Mouse (Mus musculus): ENCODE results near the gene Efs. TPM values are rescaled to one million over a fixed set of nuclear protein-coding genes. Genes with fewer than 3 reads are reported as not detected.
"Not testable (repeated sequence)": the region's sequence is repeated elsewhere in the genome, so short reads cannot be mapped to it uniquely, and the experiment has no call there.

Gene Efs
- 5.5 and 6.7 TPM in 2 replicates for polyA plus RNA-seq (2014; fragmentation: Nextera tagmentation; extraction: Ambion mirVana)

- WGBS = 5% methylated on average over 56 of the region's 57 CpGs
- peak within 1 kb of the TSS; percentile 81 for H3K4me2 ChIP-seq
- H3K27me3 ChIP-seq (replicated peaks; ENCODE audit: control insufficient read depth, insufficient read depth, low read length) = peaks cover 46% of the 10 kb centered on the region
- H3K9me3 ChIP-seq (ENCODE audit: control insufficient read depth, low read length) = peaks cover 4% of the 10 kb centered on the region; the same call in 1 of the 2 replicates
- H3K27ac ChIP-seq (ENCODE audit: low read depth, low read length) = peak within 1 kb of the TSS; percentile 73
- H3K4me1 ChIP-seq (replicated peaks; ENCODE audit: control insufficient read depth, insufficient read depth, low read length) = peaks cover 3% of the 10 kb centered on the region; the same call in 1 of the 2 replicates
- ATAC-seq (replicated peaks; ENCODE audit: low FRiP score) = peak; percentile 35
- no peaks in the 10 kb centered on the region for H3K36me3 ChIP-seq (ENCODE audit: control insufficient read depth, insufficient read depth, low read length)
- DNase-seq (ENCODE audit: low spot score) = peak; percentile 54
- peak within 1 kb of the TSS; percentile 51 for H3K4me3 ChIP-seq (ENCODE audit: low read depth, low read length)
- peak within 1 kb of the TSS; percentile 65 for H3K9ac ChIP-seq (ENCODE audit: low read depth, low read length)
Measured at GRCm38 (mm10) chr14:54925349-54926342, at the start of gene Efs. TSS of gene Efs (minus strand) at chr14:54926126.

DNA sequence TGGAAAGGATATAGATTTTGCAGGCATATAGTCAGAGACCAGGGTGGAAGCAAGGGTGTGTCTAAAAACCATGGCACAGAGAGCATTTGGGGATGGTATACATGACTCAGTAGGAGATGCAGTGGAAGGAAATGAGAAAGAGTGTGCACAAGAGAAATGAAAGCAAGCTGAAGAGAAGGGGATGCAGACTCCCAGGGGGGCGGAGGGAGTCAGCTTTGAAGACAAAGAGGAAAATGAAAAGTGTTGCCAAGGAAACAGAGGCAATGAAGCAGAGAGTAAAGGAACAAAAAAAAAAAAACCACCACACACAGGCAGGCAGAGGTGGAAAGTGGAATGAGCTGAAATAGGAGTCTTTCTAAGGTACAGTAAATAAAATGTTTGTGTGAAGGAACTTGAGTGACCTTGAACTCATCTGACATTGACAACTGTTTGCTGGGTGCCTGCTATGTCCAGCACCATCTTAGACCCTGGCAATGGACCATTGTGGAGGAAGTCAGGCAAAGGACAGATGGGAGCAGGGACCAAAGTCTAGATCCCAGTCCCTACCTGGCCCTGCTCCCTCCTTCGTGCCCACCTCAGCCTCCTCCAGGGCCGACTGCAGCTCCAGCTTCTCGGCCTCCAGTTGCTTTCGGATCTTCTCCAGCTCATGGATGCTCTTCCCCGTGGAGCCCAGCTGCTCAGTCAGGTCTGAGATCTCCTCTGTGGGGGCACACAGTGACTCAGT is 48.3 kb upstream of the Efs start:
- H3K27me3 ChIP-seq (replicated peaks; ENCODE audit: control insufficient read depth, insufficient read depth, low read length) = peaks cover 3% of the 10 kb centered on the region; the same call in 1 of the 2 replicates
- 69% methylated on average over 6 of the region's 6 CpGs for WGBS
- H3K4me2 ChIP-seq = no peak overlapping the region
- H3K9ac ChIP-seq (ENCODE audit: low read depth, low read length) = no peak overlapping the region
- no peaks in the 10 kb centered on the region for H3K4me1 ChIP-seq (replicated peaks; ENCODE audit: control insufficient read depth, insufficient read depth, low read length)
- ATAC-seq (replicated peaks; ENCODE audit: low FRiP score) (no peak), DNase-seq (ENCODE audit: low spot score) (no peak)
- H3K36me3 ChIP-seq (ENCODE audit: control insufficient read depth, insufficient read depth, low read length) = no peaks in the 10 kb centered on the region
- no peak overlapping the region for H3K4me3 ChIP-seq (ENCODE audit: low read depth, low read length)
- no peaks in the 10 kb centered on the region for H3K9me3 ChIP-seq (ENCODE audit: control insufficient read depth, low read length)
- H3K27ac ChIP-seq (ENCODE audit: low read depth, low read length) = no peak overlapping the region

GRCm38 (mm10) chr14:54972786-54973185 is 46.9 kb upstream of the Efs start:
- not testable (repeated sequence) for H3K27me3 ChIP-seq (replicated peaks; ENCODE audit: control insufficient read depth, insufficient read depth, low read length); H3K9ac ChIP-seq (ENCODE audit: low read depth, low read length); H3K4me3 ChIP-seq (ENCODE audit: low read depth, low read length); H3K4me2 ChIP-seq; ATAC-seq (replicated peaks; ENCODE audit: low FRiP score); DNase-seq (ENCODE audit: low spot score); H3K27ac ChIP-seq (ENCODE audit: low read depth, low read length); H3K9me3 ChIP-seq (ENCODE audit: control insufficient read depth, low read length); H3K36me3 ChIP-seq (ENCODE audit: control insufficient read depth, insufficient read depth, low read length); H3K4me1 ChIP-seq (replicated peaks; ENCODE audit: control insufficient read depth, insufficient read depth, low read length)
- WGBS = 83% methylated on average over 9 of the region's 11 CpGs

DNA sequence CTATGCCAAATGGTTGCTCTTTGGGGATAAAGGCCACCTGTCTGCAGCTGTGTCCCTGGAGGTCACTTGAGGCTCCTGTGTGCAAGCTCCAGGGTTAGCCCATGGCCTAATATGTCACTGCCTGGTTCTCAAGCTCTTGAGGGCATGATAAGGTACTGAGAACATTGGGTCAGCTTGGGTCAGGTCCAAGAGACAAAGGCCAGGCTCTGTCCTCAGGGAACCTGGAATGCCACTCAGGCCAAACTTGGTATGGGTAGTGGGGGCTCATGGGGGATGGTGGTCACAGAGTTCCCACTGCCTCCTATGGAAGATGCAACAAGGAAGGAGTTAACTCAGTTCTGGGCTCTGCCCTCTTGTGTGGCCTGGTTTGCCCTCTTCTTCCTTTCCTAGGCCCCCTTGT is 42.4 kb upstream of the Efs start:
- ATAC-seq (replicated peaks; ENCODE audit: low FRiP score) = no peak

DNA sequence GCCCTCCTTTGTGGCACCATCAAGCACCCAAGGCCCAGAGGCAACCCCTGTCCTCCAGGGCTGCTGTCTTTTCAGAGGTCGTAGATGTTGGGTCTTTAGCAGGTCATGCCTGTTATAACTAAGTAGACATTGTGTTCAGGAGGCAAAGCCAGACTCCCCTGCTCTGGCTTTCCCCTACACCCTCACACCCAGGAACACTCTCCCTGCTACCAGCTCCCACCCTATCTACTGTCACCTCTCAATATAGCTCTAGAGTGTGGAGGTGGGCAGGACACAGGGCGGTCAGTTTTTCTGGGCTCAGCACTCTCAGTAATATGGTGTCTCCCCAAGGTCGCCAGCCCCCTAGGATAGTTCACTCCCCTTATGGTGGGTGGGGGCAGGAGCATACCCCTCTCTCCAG is 41.9 kb upstream of the Efs start:
- Histone ChIP-seq H3K4me3 (ENCODE audit: low read depth, low read length) (no peak overlapping the region), H3K9me3 (ENCODE audit: control insufficient read depth, low read length) (no peaks in the 10 kb centered on the region), H3K4me1 (replicated peaks; ENCODE audit: control insufficient read depth, insufficient read depth, low read length) (no peaks in the 10 kb centered on the region), H3K36me3 (ENCODE audit: control insufficient read depth, insufficient read depth, low read length) (no peaks in the 10 kb centered on the region), H3K27me3 (replicated peaks; ENCODE audit: control insufficient read depth, insufficient read depth, low read length) (peaks cover 3% of the 10 kb centered on the region; the same call in 1 of the 2 replicates), H3K9ac (ENCODE audit: low read depth, low read length) (no peak overlapping the region), H3K4me2 (no peak overlapping the region), H3K27ac (ENCODE audit: low read depth, low read length) (no peak overlapping the region)
- WGBS = 82% methylated on average over 3 of the region's 3 CpGs
- ATAC-seq (replicated peaks; ENCODE audit: low FRiP score) = no peak
- DNase-seq (ENCODE audit: low spot score) = no peak

More for the DNA sequence above, 42.4 kb upstream of the Efs start:
- no peak for DNase-seq (ENCODE audit: low spot score)
- Histone ChIP-seq H3K36me3 (ENCODE audit: control insufficient read depth, insufficient read depth, low read length) (no peaks in the 10 kb centered on the region), H3K4me3 (ENCODE audit: low read depth, low read length) (no peak overlapping the region), H3K4me2 (no peak overlapping the region), H3K27ac (ENCODE audit: low read depth, low read length) (no peak overlapping the region), H3K4me1 (replicated peaks; ENCODE audit: control insufficient read depth, insufficient read depth, low read length) (no peaks in the 10 kb centered on the region), H3K27me3 (replicated peaks; ENCODE audit: control insufficient read depth, insufficient read depth, low read length) (peaks cover 3% of the 10 kb centered on the region; the same call in 1 of the 2 replicates), H3K9me3 (ENCODE audit: control insufficient read depth, low read length) (no peaks in the 10 kb centered on the region), H3K9ac (ENCODE audit: low read depth, low read length) (no peak overlapping the region)

- Histone ChIP-seq H3K9me3 (ENCODE audit: control insufficient read depth, low read length) (no peaks in the 10 kb centered on the region), H3K27me3 (replicated peaks; ENCODE audit: control insufficient read depth, insufficient read depth, low read length) (0 out of 2 replicates have a peak, but pooled peaks cover 3% of the 10 kb centered on the region), H3K4me3 (ENCODE audit: low read depth, low read length) (no peak within 1 kb of the TSS), H3K27ac (ENCODE audit: low read depth, low read length) (no peak within 1 kb of the TSS), H3K36me3 (ENCODE audit: control insufficient read depth, insufficient read depth, low read length) (no peaks in the 10 kb centered on the region), H3K9ac (ENCODE audit: low read depth, low read length) (no peak within 1 kb of the TSS), H3K4me1 (replicated peaks; ENCODE audit: control insufficient read depth, insufficient read depth, low read length) (no peaks in the 10 kb centered on the region), H3K4me2 (no peak within 1 kb of the TSS)
- DNase-seq (ENCODE audit: low spot score) (no peak), ATAC-seq (replicated peaks; ENCODE audit: low FRiP score) (no peak)
- 65% methylated on average over 7 of the region's 7 CpGs for WGBS
Measured at GRCm38 (mm10) chr14:54966320-54966977, 40.5 kb upstream of the Efs start, which contains the start of gene Myh6. TSS of gene Myh6 (minus strand) at chr14:54966927.

DNA sequence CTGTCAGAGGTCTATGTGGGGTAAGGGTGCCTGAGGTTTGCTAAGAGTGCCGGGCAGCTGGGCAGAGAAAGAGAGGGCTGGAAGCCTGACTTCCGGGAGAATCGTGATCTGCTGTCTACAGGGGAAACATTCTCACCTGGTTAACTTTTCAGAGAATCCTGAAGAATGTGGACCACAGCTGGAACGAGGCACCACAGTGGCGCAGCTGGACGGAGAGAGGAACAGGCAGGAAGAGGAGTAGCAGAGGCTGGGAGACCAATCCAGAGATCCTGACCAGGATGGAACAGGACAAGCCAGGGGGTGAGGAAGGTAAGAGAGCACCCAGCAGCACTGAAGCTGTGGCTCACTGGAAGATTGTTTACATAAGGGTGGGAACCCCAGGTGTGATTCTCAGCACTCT is 39.7 kb upstream of the Efs start:
- no peaks in the 10 kb centered on the region for H3K4me1 ChIP-seq (replicated peaks; ENCODE audit: control insufficient read depth, insufficient read depth, low read length)

GRCm38 (mm10) chr14:54965044-54965443 is 39.1 kb upstream of the Efs start:
- WGBS = 73% methylated on average over 15 of the region's 15 CpGs
- Histone ChIP-seq H3K27ac (ENCODE audit: low read depth, low read length) (no peak overlapping the region), H3K36me3 (ENCODE audit: control insufficient read depth, insufficient read depth, low read length) (no peaks in the 10 kb centered on the region), H3K4me1 (replicated peaks; ENCODE audit: control insufficient read depth, insufficient read depth, low read length) (no peaks in the 10 kb centered on the region), H3K4me3 (ENCODE audit: low read depth, low read length) (no peak overlapping the region), H3K4me2 (no peak overlapping the region), H3K9me3 (ENCODE audit: control insufficient read depth, low read length) (no peaks in the 10 kb centered on the region), H3K9ac (ENCODE audit: low read depth, low read length) (no peak overlapping the region), H3K27me3 (replicated peaks; ENCODE audit: control insufficient read depth, insufficient read depth, low read length) (0 out of 2 replicates have a peak, but pooled peaks cover 2% of the 10 kb centered on the region)
- ATAC-seq (replicated peaks; ENCODE audit: low FRiP score) (no peak), DNase-seq (ENCODE audit: low spot score) (no peak)

More for the DNA sequence above, 39.7 kb upstream of the Efs start:
- DNase-seq (ENCODE audit: low spot score) (no peak), ATAC-seq (replicated peaks; ENCODE audit: low FRiP score) (no peak)
- H3K27me3 ChIP-seq (replicated peaks; ENCODE audit: control insufficient read depth, insufficient read depth, low read length) = 0 out of 2 replicates have a peak, but pooled peaks cover 3% of the 10 kb centered on the region
- H3K9me3 ChIP-seq (ENCODE audit: control insufficient read depth, low read length) = no peaks in the 10 kb centered on the region
- no peaks in the 10 kb centered on the region for H3K36me3 ChIP-seq (ENCODE audit: control insufficient read depth, insufficient read depth, low read length)
- H3K9ac ChIP-seq (ENCODE audit: low read depth, low read length) = no peak overlapping the region
- no peak overlapping the region for H3K4me2 ChIP-seq
- no peak overlapping the region for H3K27ac ChIP-seq (ENCODE audit: low read depth, low read length)
- no peak overlapping the region for H3K4me3 ChIP-seq (ENCODE audit: low read depth, low read length)
- WGBS = 56% methylated on average over 6 of the region's 6 CpGs

Data from liver, embryonic 11.5 days (tissue).